Mouse (Mus musculus): ENCODE data around the gene Mpeg1. TPM values are rescaled to one million over a fixed set of nuclear protein-coding genes. Genes with fewer than 3 reads are reported as not detected.

Gene Mpeg1
- total and polyA plus RNA-seq, 3 experiments: 43.8 to 270 (median 68.0) TPM

GRCm38 (mm10) chr19:12501370-12502347 lies 41.1 kb downstream of the Mpeg1 start, which contains the start of gene Dtx4 (continued):
- TF ChIP-seq JUND (conservative IDR thresholded peaks at IDR 0.05; ENCODE audit: low read depth, low read length) (no peak; the same call in 1 of the 2 replicates), BHLHE40 (IDR thresholded peaks at IDR 0.05; ENCODE audit: low read depth, low read length) (peak; percentile 56), MAX (IDR thresholded peaks at IDR 0.05; ENCODE audit: low read length) (peak; percentile 56), POLR2A (IDR thresholded peaks at IDR 0.05; ENCODE audit: low read depth, low read length) (peak; percentile 54; the same call in 1 of the 2 replicates)

DNA sequence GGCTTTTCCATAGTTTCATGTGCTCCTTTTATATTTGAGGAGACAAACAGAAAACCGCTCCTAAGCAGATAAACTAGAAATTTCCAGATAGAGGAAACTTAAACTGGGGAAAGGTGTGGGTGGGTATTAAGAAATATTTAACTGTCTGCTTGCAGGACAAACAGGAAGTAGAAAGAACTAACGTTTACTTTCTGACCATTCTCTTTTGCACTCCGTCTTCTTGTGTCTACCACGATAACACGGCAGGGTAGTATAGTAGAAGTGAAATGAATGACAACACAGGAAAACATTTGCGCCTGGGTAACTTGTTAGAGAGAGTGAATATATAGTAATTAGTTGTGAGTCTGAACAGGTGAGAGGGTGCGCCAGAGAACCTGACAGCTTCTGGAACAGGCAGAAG lies 42.2 kb downstream of the Mpeg1 start:
- in situ Hi-C loops (cut with MboI; ENCODE audit: low pct_ligation_motif_present, low pct_unique_long_range_greater_than_20kb, low sequenced_read_pairs) (loop anchor here (5.0 kb wide), 1 partner anchor 40 kb away; the partner anchor contains the start of gene Mpeg1), dilution Hi-C loops (cut with MboI; ENCODE audit: extremely low pct_ligation_motif_present, extremely low pct_unique_long_range_greater_than_20kb, low sequenced_read_pairs) (no loop called here)
- DNase-seq (ENCODE audit: extremely low read depth): no peak
- Histone ChIP-seq H3K9ac (ENCODE audit: insufficient read depth, low read depth) (no peak overlapping the region), H3K36me3 (replicated peaks in 1 of 2; ENCODE audit: control insufficient read depth in 1 of 2, insufficient read depth in 1 of 2, low read length in 1 of 2) (peaks cover 0 to 9% of the 10 kb centered on the region in 2 experiments), H3K4me1 (ENCODE audit: control insufficient read depth in 1 of 2, insufficient read depth in 2 of 2) (peaks cover 3 to 20% of the 10 kb centered on the region in 2 experiments), H3K27me3 (replicated peaks) (no peaks in the 10 kb centered on the region), H3K27ac (ENCODE audit: insufficient read depth, low read depth) (no peak overlapping the region), H3K79me2 (replicated peaks; ENCODE audit: control insufficient read depth, extremely low read depth, insufficient read depth, poor library complexity, severe bottlenecking) (peaks cover 18% of the 10 kb centered on the region), H3K4me3 (replicated peaks in 1 of 3; ENCODE audit: low read depth in 2 of 3, low read length in 2 of 3, poor library complexity in 1 of 3) (no peak overlapping the region), H3K9me3 (replicated peaks; ENCODE audit: low read length) (no peaks in the 10 kb centered on the region), H3K4me2 (ENCODE audit: insufficient read depth, low read depth, poor library complexity, severe bottlenecking) (no peak overlapping the region)
- TF ChIP-seq USF1 (IDR thresholded peaks at IDR 0.05; ENCODE audit: low read depth, low read length): no peak

DNA sequence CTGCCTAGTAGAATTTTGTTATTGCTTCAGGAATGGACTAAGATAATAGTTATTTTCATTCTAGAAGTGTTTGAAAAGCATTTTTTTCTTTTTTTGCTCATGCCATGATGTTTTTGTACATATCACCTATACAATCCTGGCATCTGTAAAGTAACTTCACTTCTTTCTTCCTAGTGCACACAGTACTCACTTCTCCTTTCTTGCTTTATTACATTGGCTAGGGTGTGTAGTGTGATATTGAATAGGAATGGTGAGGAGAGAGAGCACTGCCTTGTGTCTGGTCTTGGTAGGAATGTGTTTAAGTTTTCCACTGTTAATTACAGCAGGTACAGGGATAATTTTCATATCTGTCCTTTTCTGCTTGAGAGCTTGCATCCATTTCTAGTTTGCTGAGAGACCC lies 54.0 kb downstream of the Mpeg1 start:
- Histone ChIP-seq H3K27me3 (replicated peaks) (no peaks in the 10 kb centered on the region), H3K4me2 (ENCODE audit: insufficient read depth, low read depth, poor library complexity, severe bottlenecking) (no peak overlapping the region), H3K4me1 (ENCODE audit: control insufficient read depth in 1 of 2, insufficient read depth in 2 of 2) (peaks cover 0 to 2% of the 10 kb centered on the region in 2 experiments; a peak in 1 of 4 replicates), H3K79me2 (replicated peaks; ENCODE audit: control insufficient read depth, extremely low read depth, insufficient read depth, poor library complexity, severe bottlenecking) (no peaks in the 10 kb centered on the region), H3K36me3 (replicated peaks in 1 of 2; ENCODE audit: control insufficient read depth in 1 of 2, insufficient read depth in 1 of 2, low read length in 1 of 2) (no peaks in the 10 kb centered on the region), H3K4me3 (replicated peaks in 1 of 3; ENCODE audit: low read depth in 2 of 3, low read length in 2 of 3, poor library complexity in 1 of 3) (no peak overlapping the region), H3K9me3 (replicated peaks; ENCODE audit: low read length) (peaks cover 6% of the 10 kb centered on the region), H3K9ac (ENCODE audit: insufficient read depth, low read depth) (no peak overlapping the region), H3K27ac (ENCODE audit: insufficient read depth, low read depth) (no peak overlapping the region)
- DNase-seq (ENCODE audit: extremely low read depth): no peak
- dilution Hi-C loops (cut with MboI; ENCODE audit: extremely low pct_ligation_motif_present, extremely low pct_unique_long_range_greater_than_20kb, low sequenced_read_pairs): no loop called here
- in situ Hi-C loops (cut with MboI; ENCODE audit: low pct_ligation_motif_present, low pct_unique_long_range_greater_than_20kb, low sequenced_read_pairs): no loop called here
- TF ChIP-seq CHD1 (IDR thresholded peaks at IDR 0.05; ENCODE audit: low read depth, low read length) (no peak), MXI1 (IDR thresholded peaks at IDR 0.05; ENCODE audit: low read depth, low read length) (no peak), CHD2 (IDR thresholded peaks at IDR 0.05; ENCODE audit: low read length) (no peak), POLR2AphosphoS2 (IDR thresholded peaks at IDR 0.05; ENCODE audit: low read depth, low read length) (no peak), JUND (conservative IDR thresholded peaks at IDR 0.05; ENCODE audit: low read depth, low read length) (no peak), TCF12 (IDR thresholded peaks at IDR 0.05; ENCODE audit: low read depth, low read length) (no peak), MEF2A (IDR thresholded peaks at IDR 0.05; ENCODE audit: borderline replicate concordance, low read depth, low read length) (no peak), GABPA (IDR thresholded peaks at IDR 0.05; ENCODE audit: insufficient replicate concordance, low read depth, low read length) (no peak), RAD21 (IDR thresholded peaks at IDR 0.05; ENCODE audit: low read depth, low read length) (no peak), CTCF (conservative IDR thresholded peaks at IDR 0.05 in 1 of 2, IDR thresholded peaks at IDR 0.05 in 1 of 2; ENCODE audit: low read depth in 2 of 2, low read length in 2 of 2) (no peak), NRF1 (IDR thresholded peaks at IDR 0.05; ENCODE audit: low read depth, low read length) (no peak), BHLHE40 (IDR thresholded peaks at IDR 0.05; ENCODE audit: low read depth, low read length) (no peak), IRF4 (IDR thresholded peaks at IDR 0.05; ENCODE audit: low read depth, low read length) (no peak)

Other genes with a start within 250 kb of the Mpeg1 start
- not detected in 2 replicates for gene Olfr1432, start 228.2 kb upstream of the Mpeg1 start, total RNA-seq (2012; rRNA removed)
- gene Olfr1432, start 228.2 kb upstream of the Mpeg1 start, total RNA-seq (2014; rRNA removed): not detected in 2 replicates
- gene Olfr1432, start 228.2 kb upstream of the Mpeg1 start, polyA plus RNA-seq (2012; ENCODE audit: insufficient read length, low read depth): not detected in 2 replicates
- gene Olfr262, start 219.1 kb upstream of the Mpeg1 start, total RNA-seq (2012; rRNA removed): not detected in 2 replicates
- not detected in 2 replicates for gene Olfr262, start 219.1 kb upstream of the Mpeg1 start, total RNA-seq (2014; rRNA removed)
- gene Olfr262, start 219.1 kb upstream of the Mpeg1 start, polyA plus RNA-seq (2012; ENCODE audit: insufficient read length, low read depth): not detected in 2 replicates
- gene Olfr235, start 199.7 kb upstream of the Mpeg1 start, total RNA-seq (2012; rRNA removed): not detected in 2 replicates
- not detected in 2 replicates for gene Olfr235, start 199.7 kb upstream of the Mpeg1 start, total RNA-seq (2014; rRNA removed)
- gene Olfr235, start 199.7 kb upstream of the Mpeg1 start, polyA plus RNA-seq (2012; ENCODE audit: insufficient read length, low read depth): not detected in 2 replicates
- not detected in 2 replicates for gene Olfr1434, start 180.9 kb upstream of the Mpeg1 start, total RNA-seq (2012; rRNA removed)
- gene Olfr1434, start 180.9 kb upstream of the Mpeg1 start, total RNA-seq (2014; rRNA removed): not detected in 2 replicates
- gene Olfr1434, start 180.9 kb upstream of the Mpeg1 start, polyA plus RNA-seq (2012; ENCODE audit: insufficient read length, low read depth): not detected in 2 replicates
- not detected in 2 replicates for gene Olfr1436, start 161.6 kb upstream of the Mpeg1 start, total RNA-seq (2012; rRNA removed)
- not detected in 2 replicates for gene Olfr1436, start 161.6 kb upstream of the Mpeg1 start, total RNA-seq (2014; rRNA removed)
- not detected in 2 replicates for gene Olfr1436, start 161.6 kb upstream of the Mpeg1 start, polyA plus RNA-seq (2012; ENCODE audit: insufficient read length, low read depth)
- not detected in 2 replicates for gene Olfr1437, start 135.7 kb upstream of the Mpeg1 start, total RNA-seq (2012; rRNA removed)
- not detected in 2 replicates for gene Olfr1437, start 135.7 kb upstream of the Mpeg1 start, total RNA-seq (2014; rRNA removed)
- gene Olfr1437, start 135.7 kb upstream of the Mpeg1 start, polyA plus RNA-seq (2012; ENCODE audit: insufficient read length, low read depth): not detected in 2 replicates
- gene Olfr1438-ps1, start 124.9 kb upstream of the Mpeg1 start, total RNA-seq (2012; rRNA removed): not detected in 2 replicates
- not detected in 2 replicates for gene Olfr1438-ps1, start 124.9 kb upstream of the Mpeg1 start, total RNA-seq (2014; rRNA removed)
- not detected in 2 replicates for gene Olfr1438-ps1, start 124.9 kb upstream of the Mpeg1 start, polyA plus RNA-seq (2012; ENCODE audit: insufficient read length, low read depth)
- not detected in 2 replicates for gene Olfr1440, start 73.5 kb upstream of the Mpeg1 start, total RNA-seq (2012; rRNA removed)
- not detected in 2 replicates for gene Olfr1440, start 73.5 kb upstream of the Mpeg1 start, total RNA-seq (2014; rRNA removed)
- not detected in 2 replicates for gene Olfr1440, start 73.5 kb upstream of the Mpeg1 start, polyA plus RNA-seq (2012; ENCODE audit: insufficient read length, low read depth)
- gene Olfr1441, start 43.3 kb upstream of the Mpeg1 start, total RNA-seq (2012; rRNA removed): 0.13 TPM in 1 of 2 replicates, not detected in the other
- not detected in 2 replicates for gene Olfr1441, start 43.3 kb upstream of the Mpeg1 start, total RNA-seq (2014; rRNA removed)
- not detected in 2 replicates for gene Olfr1441, start 43.3 kb upstream of the Mpeg1 start, polyA plus RNA-seq (2012; ENCODE audit: insufficient read length, low read depth)
- gene Pfpl, start 32.9 kb upstream of the Mpeg1 start, total RNA-seq (2012; rRNA removed): not detected in 2 replicates
- not detected in 2 replicates for gene Pfpl, start 32.9 kb upstream of the Mpeg1 start, total RNA-seq (2014; rRNA removed)
- gene Pfpl, start 32.9 kb upstream of the Mpeg1 start, polyA plus RNA-seq (2012; ENCODE audit: insufficient read length, low read depth): not detected in 2 replicates
- gene Dtx4, start 40.7 kb downstream of the Mpeg1 start, total RNA-seq (2012; rRNA removed): 19.2 and 21.2 TPM in 2 replicates
- gene Dtx4, start 40.7 kb downstream of the Mpeg1 start, total RNA-seq (2014; rRNA removed): 15.6 and 16.4 TPM in 2 replicates
- 28.7 and 30.5 TPM in 2 replicates for gene Dtx4, start 40.7 kb downstream of the Mpeg1 start, polyA plus RNA-seq (2012; ENCODE audit: insufficient read length, low read depth)
- 47.6 and 53.6 TPM in 2 replicates for gene Fam111a, start 85.0 kb downstream of the Mpeg1 start, total RNA-seq (2012; rRNA removed)
- gene Fam111a, start 85.0 kb downstream of the Mpeg1 start, total RNA-seq (2014; rRNA removed): 92.6 and 110 TPM in 2 replicates
- 102 and 103 TPM in 2 replicates for gene Fam111a, start 85.0 kb downstream of the Mpeg1 start, polyA plus RNA-seq (2012; ENCODE audit: insufficient read length, low read depth)
- gene Gm4952, start 139.2 kb downstream of the Mpeg1 start, total RNA-seq (2012; rRNA removed): 0.13 and 0.17 TPM in 2 replicates
- gene Gm4952, start 139.2 kb downstream of the Mpeg1 start, total RNA-seq (2014; rRNA removed): 0.26 TPM in 1 of 2 replicates, not detected in the other
- gene Gm4952, start 139.2 kb downstream of the Mpeg1 start, polyA plus RNA-seq (2012; ENCODE audit: insufficient read length, low read depth): not detected in 2 replicates
- gene Glyat, start 172.5 kb downstream of the Mpeg1 start, total RNA-seq (2012; rRNA removed): not detected in 2 replicates
- gene Glyat, start 172.5 kb downstream of the Mpeg1 start, total RNA-seq (2014; rRNA removed): not detected in 2 replicates
- not detected in 2 replicates for gene Glyat, start 172.5 kb downstream of the Mpeg1 start, polyA plus RNA-seq (2012; ENCODE audit: insufficient read length, low read depth)
- gene Olfr1442, start 209.7 kb downstream of the Mpeg1 start, total RNA-seq (2012; rRNA removed): not detected in 2 replicates
- gene Olfr1442, start 209.7 kb downstream of the Mpeg1 start, total RNA-seq (2014; rRNA removed): not detected in 2 replicates
- gene Olfr1442, start 209.7 kb downstream of the Mpeg1 start, polyA plus RNA-seq (2012; ENCODE audit: insufficient read length, low read depth): not detected in 2 replicates
- gene Olfr1443, start 217.3 kb downstream of the Mpeg1 start, total RNA-seq (2012; rRNA removed): not detected in 2 replicates
- gene Olfr1443, start 217.3 kb downstream of the Mpeg1 start, total RNA-seq (2014; rRNA removed): not detected in 2 replicates
- not detected in 2 replicates for gene Olfr1443, start 217.3 kb downstream of the Mpeg1 start, polyA plus RNA-seq (2012; ENCODE audit: insufficient read length, low read depth)
- gene Keg1, start 235.0 kb downstream of the Mpeg1 start, total RNA-seq (2012; rRNA removed): not detected in 2 replicates
- not detected in 2 replicates for gene Keg1, start 235.0 kb downstream of the Mpeg1 start, total RNA-seq (2014; rRNA removed)
- not detected in 2 replicates for gene Keg1, start 235.0 kb downstream of the Mpeg1 start, polyA plus RNA-seq (2012; ENCODE audit: insufficient read length, low read depth)